Mouse (Mus musculus): ENCODE data around the gene Slc7a1. TPM values are rescaled to one million over a fixed set of nuclear protein-coding genes. Genes with fewer than 3 reads are reported as not detected.
A peak's percentile ranks its signal among the peaks of the same experiment; 100 is the strongest.

Gene Slc7a1
- polyA plus RNA-seq, 1 experiment from 2014 or later = 22.5 TPM

GRCm38 (mm10) chr5:148398766-148399659, 691 bp downstream of the Slc7a1 start:
- Histone ChIP-seq H3K36me3 (ENCODE audit: control insufficient read depth, insufficient read depth, low read length) (peaks cover 4% of the 10 kb centered on the region; the same call in 1 of the 2 replicates), H3K27me3 (replicated peaks; ENCODE audit: control insufficient read depth, insufficient read depth, low read length) (no peaks in the 10 kb centered on the region), H3K27ac (ENCODE audit: low read length) (peak overlapping the region; percentile 78), H3K4me2 (ENCODE audit: low read depth, low read length) (peak overlapping the region; percentile 88), H3K4me1 (ENCODE audit: control insufficient read depth, insufficient read depth, low read length) (peaks cover 10% of the 10 kb centered on the region; the same call in 1 of the 2 replicates), H3K4me3 (ENCODE audit: low read length) (peak overlapping the region; percentile 90), H3K9ac (ENCODE audit: low read depth, low read length) (peak overlapping the region; percentile 89), H3K9me3 (ENCODE audit: control insufficient read depth, low read length) (no peaks in the 10 kb centered on the region)
- peak; percentile 84 for ATAC-seq
- WGBS = 2% methylated on average over 58 of the region's 58 CpGs

GRCm38 (mm10) chr5:148398451-148398765, 1.3 kb downstream of the Slc7a1 start:
- Histone ChIP-seq H3K27me3 (replicated peaks; ENCODE audit: control insufficient read depth, insufficient read depth, low read length) (no peaks in the 10 kb centered on the region), H3K9ac (ENCODE audit: low read depth, low read length) (no peak overlapping the region), H3K4me1 (ENCODE audit: control insufficient read depth, insufficient read depth, low read length) (peaks cover 10% of the 10 kb centered on the region; the same call in 1 of the 2 replicates), H3K27ac (ENCODE audit: low read length) (no peak overlapping the region), H3K9me3 (ENCODE audit: control insufficient read depth, low read length) (no peaks in the 10 kb centered on the region), H3K4me2 (ENCODE audit: low read depth, low read length) (peak overlapping the region; percentile 88), H3K36me3 (ENCODE audit: control insufficient read depth, insufficient read depth, low read length) (peaks cover 4% of the 10 kb centered on the region; the same call in 1 of the 2 replicates), H3K4me3 (ENCODE audit: low read length) (peak overlapping the region; percentile 90)
- WGBS = 44% methylated on average over 6 of the region's 6 CpGs
- no peak for ATAC-seq

- Histone ChIP-seq H3K9me3 (ENCODE audit: control insufficient read depth, low read length) (no peaks in the 10 kb centered on the region), H3K4me1 (ENCODE audit: control insufficient read depth, insufficient read depth, low read length) (peaks cover 10% of the 10 kb centered on the region; the same call in 1 of the 2 replicates), H3K27me3 (replicated peaks; ENCODE audit: control insufficient read depth, insufficient read depth, low read length) (no peaks in the 10 kb centered on the region), H3K27ac (ENCODE audit: low read length) (no peak overlapping the region), H3K9ac (ENCODE audit: low read depth, low read length) (no peak overlapping the region), H3K36me3 (ENCODE audit: control insufficient read depth, insufficient read depth, low read length) (peaks cover 4% of the 10 kb centered on the region; the same call in 1 of the 2 replicates), H3K4me2 (ENCODE audit: low read depth, low read length) (peak overlapping the region; percentile 88), H3K4me3 (ENCODE audit: low read length) (no peak overlapping the region; the same call in 1 of the 2 replicates)
- no peak for ATAC-seq
- 63% methylated on average over 5 of the region's 5 CpGs for WGBS
Observed at GRCm38 (mm10) chr5:148397911-148398310, 1.8 kb downstream of the Slc7a1 start.

GRCm38 (mm10) chr5:148397418-148397817, 2.3 kb downstream of the Slc7a1 start:
- no peaks in the 10 kb centered on the region for H3K9me3 ChIP-seq (ENCODE audit: control insufficient read depth, low read length)
- 78% methylated on average over 4 of the region's 4 CpGs for WGBS
- no peak overlapping the region for H3K4me3 ChIP-seq (ENCODE audit: low read length)
- no peak overlapping the region for H3K9ac ChIP-seq (ENCODE audit: low read depth, low read length)
- H3K36me3 ChIP-seq (ENCODE audit: control insufficient read depth, insufficient read depth, low read length) = peaks cover 4% of the 10 kb centered on the region; the same call in 1 of the 2 replicates
- H3K27me3 ChIP-seq (replicated peaks; ENCODE audit: control insufficient read depth, insufficient read depth, low read length) = no peaks in the 10 kb centered on the region
- no peak overlapping the region for H3K27ac ChIP-seq (ENCODE audit: low read length)
- peaks cover 10% of the 10 kb centered on the region; the same call in 1 of the 2 replicates for H3K4me1 ChIP-seq (ENCODE audit: control insufficient read depth, insufficient read depth, low read length)
- ATAC-seq = no peak
- no peak overlapping the region for H3K4me2 ChIP-seq (ENCODE audit: low read depth, low read length)

GRCm38 (mm10) chr5:148393316-148393715, 6.4 kb downstream of the Slc7a1 start:
- no peak overlapping the region for H3K4me3 ChIP-seq (ENCODE audit: low read length)
- H3K9ac ChIP-seq (ENCODE audit: low read depth, low read length) = no peak overlapping the region
- H3K36me3 ChIP-seq (ENCODE audit: control insufficient read depth, insufficient read depth, low read length) = peaks cover 9% of the 10 kb centered on the region; the same call in 1 of the 2 replicates
- WGBS = 84% methylated on average over 8 of the region's 8 CpGs
- no peaks in the 10 kb centered on the region for H3K9me3 ChIP-seq (ENCODE audit: control insufficient read depth, low read length)
- no peak overlapping the region for H3K27ac ChIP-seq (ENCODE audit: low read length)
- no peaks in the 10 kb centered on the region for H3K27me3 ChIP-seq (replicated peaks; ENCODE audit: control insufficient read depth, insufficient read depth, low read length)
- H3K4me1 ChIP-seq (ENCODE audit: control insufficient read depth, insufficient read depth, low read length) = peaks cover 6% of the 10 kb centered on the region; the same call in 1 of the 2 replicates
- no peak for ATAC-seq
- H3K4me2 ChIP-seq (ENCODE audit: low read depth, low read length) = no peak overlapping the region

GRCm38 (mm10) chr5:148392831-148393230, 6.9 kb downstream of the Slc7a1 start:
- Histone ChIP-seq H3K9me3 (ENCODE audit: control insufficient read depth, low read length) (no peaks in the 10 kb centered on the region), H3K27ac (ENCODE audit: low read length) (no peak overlapping the region), H3K36me3 (ENCODE audit: control insufficient read depth, insufficient read depth, low read length) (peaks cover 9% of the 10 kb centered on the region; the same call in 1 of the 2 replicates), H3K4me3 (ENCODE audit: low read length) (no peak overlapping the region), H3K9ac (ENCODE audit: low read depth, low read length) (no peak overlapping the region), H3K27me3 (replicated peaks; ENCODE audit: control insufficient read depth, insufficient read depth, low read length) (no peaks in the 10 kb centered on the region), H3K4me1 (ENCODE audit: control insufficient read depth, insufficient read depth, low read length) (peaks cover 2% of the 10 kb centered on the region; the same call in 1 of the 2 replicates), H3K4me2 (ENCODE audit: low read depth, low read length) (no peak overlapping the region)
- ATAC-seq = no peak
- 89% methylated on average over 6 of the region's 6 CpGs for WGBS

- Histone ChIP-seq H3K36me3 (ENCODE audit: control insufficient read depth, insufficient read depth, low read length) (peaks cover 6% of the 10 kb centered on the region; the same call in 1 of the 2 replicates), H3K4me1 (ENCODE audit: control insufficient read depth, insufficient read depth, low read length) (peaks cover 6% of the 10 kb centered on the region; the same call in 1 of the 2 replicates)
- no peak for ATAC-seq
Observed at GRCm38 (mm10) chr5:148389007-148389970, 10.4 kb downstream of the Slc7a1 start.

GRCm38 (mm10) chr5:148388251-148389006, 11.3 kb downstream of the Slc7a1 start:
- H3K27me3 ChIP-seq (replicated peaks; ENCODE audit: control insufficient read depth, insufficient read depth, low read length) = no peaks in the 10 kb centered on the region
- 78% methylated on average over 18 of the region's 18 CpGs for WGBS
- H3K27ac ChIP-seq (ENCODE audit: low read length) = no peak overlapping the region
- no peak overlapping the region for H3K4me3 ChIP-seq (ENCODE audit: low read length)
- peaks cover 6% of the 10 kb centered on the region; the same call in 1 of the 2 replicates for H3K36me3 ChIP-seq (ENCODE audit: control insufficient read depth, insufficient read depth, low read length)
- H3K4me2 ChIP-seq (ENCODE audit: low read depth, low read length) = no peak overlapping the region
- ATAC-seq = no peak
- no peaks in the 10 kb centered on the region for H3K9me3 ChIP-seq (ENCODE audit: control insufficient read depth, low read length)
- H3K9ac ChIP-seq (ENCODE audit: low read depth, low read length) = no peak overlapping the region
- peaks cover 8% of the 10 kb centered on the region for H3K4me1 ChIP-seq (ENCODE audit: control insufficient read depth, insufficient read depth, low read length)

More at GRCm38 (mm10) chr5:148389007-148389970, 10.4 kb downstream of the Slc7a1 start:
- WGBS = 90% methylated on average over 15 of the region's 15 CpGs
- Histone ChIP-seq H3K4me3 (ENCODE audit: low read length) (no peak overlapping the region), H3K4me2 (ENCODE audit: low read depth, low read length) (no peak overlapping the region), H3K9me3 (ENCODE audit: control insufficient read depth, low read length) (no peaks in the 10 kb centered on the region), H3K9ac (ENCODE audit: low read depth, low read length) (no peak overlapping the region), H3K27ac (ENCODE audit: low read length) (no peak overlapping the region), H3K27me3 (replicated peaks; ENCODE audit: control insufficient read depth, insufficient read depth, low read length) (no peaks in the 10 kb centered on the region)
